Mouse (Mus musculus): ENCODE data around the gene Tmem63c. TPM values are rescaled to one million over a fixed set of nuclear protein-coding genes. Genes with fewer than 3 reads are reported as not detected.

Tmem63c gene
- polyA plus RNA-seq, 1 experiment from 2014 or later = 7.0 TPM

DNA sequence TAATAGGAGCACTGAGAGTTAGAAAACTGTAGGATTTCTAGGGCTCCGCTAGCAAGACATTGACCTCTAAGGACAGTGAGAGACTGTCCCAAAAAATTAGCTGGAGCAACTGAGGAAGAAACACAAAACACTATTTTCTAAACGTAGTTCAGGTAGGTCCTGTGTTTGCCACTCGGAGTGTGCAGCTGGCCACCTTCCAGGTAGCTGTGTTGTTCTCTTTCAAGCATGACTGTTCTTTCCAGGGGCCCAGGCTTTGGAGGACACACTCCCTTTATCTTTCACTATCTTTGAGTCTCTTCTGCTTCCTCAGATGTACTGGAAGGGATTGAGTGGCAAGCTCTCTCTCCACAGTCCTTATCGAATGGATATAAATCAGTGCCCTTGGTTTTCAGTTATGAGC is 82.3 kb downstream of the Tmem63c start:
- Histone ChIP-seq H3K4me1 (peaks cover 9% of the 10 kb centered on the region), H3K9me3 (no peaks in the 10 kb centered on the region), H3K9ac (replicated peaks) (no peak overlapping the region), H3K36me3 (no peaks in the 10 kb centered on the region), H3K4me2 (replicated peaks) (no peak overlapping the region), H3K4me3 (no peak overlapping the region), H3K27ac (replicated peaks) (no peak overlapping the region), H3K27me3 (peaks cover 18% of the 10 kb centered on the region; the same call in 1 of the 2 replicates)
- 91% methylated on average over 4 of the region's 4 CpGs for WGBS
- ATAC-seq (replicated peaks) = no peak

DNA sequence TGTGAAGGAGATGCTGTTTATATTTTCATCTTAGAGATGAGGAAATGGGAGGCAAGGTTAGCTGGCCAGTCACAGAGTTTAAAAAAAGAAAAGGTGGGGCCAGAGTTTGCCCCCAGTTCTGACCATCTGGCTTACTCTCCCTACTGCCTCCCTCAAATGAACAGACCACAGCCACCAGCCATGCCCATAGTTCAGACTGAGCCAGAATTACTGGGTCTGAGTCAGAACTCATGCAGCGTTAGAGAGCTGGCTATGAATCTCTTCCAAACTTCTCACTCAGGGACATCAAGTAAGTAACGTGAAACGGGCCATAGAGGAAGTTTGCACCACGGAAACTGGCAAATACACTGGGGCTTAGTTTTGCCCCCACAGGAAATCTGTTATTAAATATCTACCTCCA is 83.7 kb downstream of the Tmem63c start:
- H3K9ac ChIP-seq (replicated peaks) = no peak overlapping the region

DNA sequence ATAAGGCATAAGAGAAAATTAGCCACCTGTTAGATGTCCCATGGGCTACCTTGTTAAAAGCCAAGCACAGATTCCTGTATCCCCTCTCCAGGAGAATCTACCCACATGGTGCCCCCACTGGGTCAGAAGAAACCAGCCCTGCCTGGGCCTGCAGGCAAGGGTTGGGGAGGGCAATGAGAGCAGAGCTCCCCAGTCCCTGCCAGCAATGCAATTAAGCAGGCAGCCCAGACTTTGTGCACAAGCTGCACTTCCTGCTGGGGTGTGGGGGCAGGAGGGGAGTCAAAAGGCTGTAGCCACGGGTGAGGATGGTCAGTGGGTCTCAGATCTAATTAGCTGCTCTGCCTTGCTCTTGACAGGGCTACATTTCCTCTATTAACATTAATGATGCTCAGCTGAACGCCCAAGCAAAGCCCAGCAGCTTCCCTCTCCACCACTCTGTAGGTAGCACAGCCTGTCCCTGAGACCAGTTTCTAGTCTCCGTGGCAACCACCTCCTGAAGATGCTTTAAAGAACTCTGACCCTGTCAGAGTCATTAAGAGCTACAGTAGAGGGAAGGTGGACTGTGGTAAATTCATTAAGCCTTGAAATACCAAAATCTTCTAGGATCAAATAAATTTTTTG is 86.3 kb downstream of the Tmem63c start:
- H3K9ac ChIP-seq (replicated peaks) = no peak overlapping the region
- no peak overlapping the region for H3K4me2 ChIP-seq (replicated peaks)
- WGBS = 12% methylated on average over 3 of the region's 3 CpGs
- ATAC-seq (replicated peaks) = no peak
- H3K27ac ChIP-seq (replicated peaks) = no peak overlapping the region
- no peaks in the 10 kb centered on the region for H3K9me3 ChIP-seq
- peaks cover 6% of the 10 kb centered on the region; the same call in 1 of the 2 replicates for H3K27me3 ChIP-seq
- H3K4me3 ChIP-seq = no peak overlapping the region
- peaks cover 8% of the 10 kb centered on the region; the same call in 1 of the 2 replicates for H3K36me3 ChIP-seq
- H3K4me1 ChIP-seq = no peaks in the 10 kb centered on the region

More for the DNA sequence above, 83.7 kb downstream of the Tmem63c start:
- Histone ChIP-seq H3K4me2 (replicated peaks) (no peak overlapping the region), H3K4me1 (peaks cover 9% of the 10 kb centered on the region), H3K36me3 (no peaks in the 10 kb centered on the region; the same call in 1 of the 2 replicates), H3K27me3 (peaks cover 18% of the 10 kb centered on the region; the same call in 1 of the 2 replicates), H3K9me3 (no peaks in the 10 kb centered on the region), H3K4me3 (no peak overlapping the region), H3K27ac (replicated peaks) (no peak overlapping the region)
- 91% methylated on average over 4 of the region's 4 CpGs for whole genome bisulfite sequencing
- no peak for ATAC-seq (replicated peaks)

GRCm38 (mm10) chr12:87121918-87122589 is 100.9 kb downstream of the Tmem63c start:
- no peaks in the 10 kb centered on the region for H3K9me3 ChIP-seq
- no peaks in the 10 kb centered on the region for H3K4me1 ChIP-seq
- H3K9ac ChIP-seq (replicated peaks) = no peak overlapping the region
- H3K27ac ChIP-seq (replicated peaks) = no peak overlapping the region
- peaks cover 34% of the 10 kb centered on the region for H3K36me3 ChIP-seq
- 96% methylated on average over 4 of the region's 4 CpGs for WGBS
- no peaks in the 10 kb centered on the region for H3K27me3 ChIP-seq
- no peak for ATAC-seq (replicated peaks)
- H3K4me3 ChIP-seq = no peak overlapping the region
- no peak overlapping the region for H3K4me2 ChIP-seq (replicated peaks)

DNA sequence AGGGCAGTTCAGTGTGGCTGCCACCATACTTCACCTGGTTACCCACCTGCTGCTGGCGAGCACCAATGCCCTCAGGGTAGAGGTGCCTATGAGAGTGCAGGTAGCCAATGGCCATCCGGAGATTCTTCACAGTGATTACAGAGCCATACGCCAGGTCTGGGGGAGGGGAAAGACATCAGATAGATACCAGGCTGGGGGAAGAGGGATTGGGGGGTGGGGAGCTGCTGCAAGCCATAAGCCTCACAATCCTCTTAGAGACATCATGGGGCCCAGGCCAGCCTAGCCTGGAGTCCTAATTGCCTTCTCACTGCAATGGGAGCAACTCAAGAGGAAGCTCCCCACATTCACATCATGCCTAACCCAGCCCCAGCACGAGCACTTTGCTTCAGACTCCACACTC is 106.1 kb downstream of the Tmem63c start:
- Histone ChIP-seq H3K4me2 (replicated peaks) (no peak overlapping the region), H3K36me3 (peaks cover 30% of the 10 kb centered on the region; the same call in 1 of the 2 replicates), H3K4me3 (no peak overlapping the region), H3K27me3 (no peaks in the 10 kb centered on the region), H3K9ac (replicated peaks) (no peak overlapping the region), H3K9me3 (no peaks in the 10 kb centered on the region), H3K27ac (replicated peaks) (no peak overlapping the region), H3K4me1 (no peaks in the 10 kb centered on the region)
- ATAC-seq (replicated peaks) = no peak
- 70% methylated on average over 4 of the region's 4 CpGs for WGBS

DNA sequence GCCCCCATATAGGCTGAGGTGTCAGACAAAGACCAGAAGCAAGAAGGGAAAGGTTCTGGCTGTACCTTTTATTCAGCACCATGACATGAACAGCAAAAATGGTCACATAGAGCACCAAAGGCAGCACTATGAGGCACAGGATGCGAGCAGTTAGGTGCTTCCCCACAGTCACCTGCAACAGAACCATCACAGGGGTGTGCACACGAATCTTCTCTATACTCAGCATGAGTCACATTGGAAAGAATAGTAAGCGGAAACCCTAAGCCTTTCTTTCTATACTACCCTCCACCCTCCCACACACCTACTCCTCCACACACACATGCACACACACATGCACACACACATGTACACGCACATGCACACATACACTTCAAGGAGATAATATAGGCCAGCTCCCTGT is 109.1 kb downstream of the Tmem63c start:
- H3K9ac ChIP-seq (replicated peaks) = no peak overlapping the region
- ATAC-seq (replicated peaks) = no peak
- H3K4me3 ChIP-seq = no peak overlapping the region
- no peak overlapping the region for H3K27ac ChIP-seq (replicated peaks)
- H3K36me3 ChIP-seq = peaks cover 15% of the 10 kb centered on the region; the same call in 1 of the 2 replicates
- H3K4me1 ChIP-seq = no peaks in the 10 kb centered on the region
- no peaks in the 10 kb centered on the region for H3K27me3 ChIP-seq
- H3K4me2 ChIP-seq (replicated peaks) = no peak overlapping the region
- WGBS = 89% methylated on average over 4 of the region's 4 CpGs
- H3K9me3 ChIP-seq = no peaks in the 10 kb centered on the region

DNA sequence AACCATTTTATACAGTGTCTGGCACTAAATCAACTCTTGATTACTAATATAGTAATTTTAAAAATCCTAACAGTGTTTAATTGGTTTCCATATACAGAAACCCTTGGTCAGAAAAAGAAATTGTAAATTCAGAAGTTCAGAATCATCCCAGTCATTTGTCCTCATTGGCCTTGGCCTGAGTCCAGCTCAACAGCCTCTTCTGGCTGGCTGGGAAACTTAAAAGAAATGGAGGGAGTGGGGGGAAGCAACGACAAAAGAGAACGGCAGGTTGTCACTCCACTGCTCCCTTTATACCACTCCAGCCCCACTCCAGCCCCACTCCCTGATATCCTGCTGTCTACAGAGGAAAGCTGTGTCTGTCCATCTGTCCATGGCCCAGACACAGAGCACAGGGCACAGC is 110.0 kb downstream of the Tmem63c start:
- Histone ChIP-seq H3K9ac (replicated peaks) (no peak overlapping the region), H3K27ac (replicated peaks) (no peak overlapping the region), H3K4me2 (replicated peaks) (no peak overlapping the region), H3K4me1 (no peaks in the 10 kb centered on the region), H3K9me3 (no peaks in the 10 kb centered on the region), H3K27me3 (no peaks in the 10 kb centered on the region), H3K36me3 (peaks cover 15% of the 10 kb centered on the region; the same call in 1 of the 2 replicates), H3K4me3 (no peak overlapping the region)
- 32% methylated on average over 2 of the region's 2 CpGs for WGBS
- ATAC-seq (replicated peaks) = no peak; the same call in 1 of the 2 replicates

DNA sequence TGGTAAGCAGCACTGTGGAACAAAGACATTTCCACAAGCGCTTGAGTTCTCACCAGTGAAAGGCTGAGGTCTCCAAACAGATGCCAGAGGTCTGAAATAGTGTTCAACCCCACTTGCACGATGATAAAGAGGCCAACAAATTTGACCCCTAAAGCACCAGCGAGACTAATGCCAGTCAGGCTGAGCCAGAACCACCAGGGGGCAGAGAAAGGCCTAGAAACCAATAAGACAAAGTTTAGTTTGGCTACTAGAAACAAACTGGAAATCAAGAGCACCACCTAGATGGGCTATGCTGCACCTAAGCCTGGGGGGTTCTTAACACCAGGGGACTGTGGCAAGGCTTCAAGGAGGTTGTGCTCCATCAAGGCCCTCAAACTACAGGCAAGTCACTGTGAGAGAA is 110.5 kb downstream of the Tmem63c start:
- WGBS = 50% methylated on average over 3 of the region's 3 CpGs
- ATAC-seq (replicated peaks) = no peak
- no peak overlapping the region for H3K9ac ChIP-seq (replicated peaks)

DNA sequence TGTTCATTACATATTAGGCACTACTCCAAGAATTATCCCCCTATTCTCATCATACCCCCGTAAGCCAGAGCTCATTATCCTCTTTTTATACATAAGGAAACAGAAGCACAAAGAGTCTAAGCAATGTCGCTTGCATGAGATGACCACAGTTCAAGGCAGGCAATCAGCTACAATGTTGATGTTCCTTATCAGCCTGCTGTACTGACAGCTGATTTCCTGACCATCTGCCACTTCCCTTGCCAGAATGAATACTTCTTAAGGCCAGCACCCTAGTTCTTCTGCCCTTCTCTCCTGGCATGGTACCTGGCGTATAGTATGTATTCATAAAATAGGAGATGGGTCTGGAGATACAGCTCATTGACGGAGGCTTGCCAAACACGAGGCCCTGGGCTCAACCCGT is 111.1 kb downstream of the Tmem63c start:
- Histone ChIP-seq H3K27ac (replicated peaks) (no peak overlapping the region), H3K4me1 (no peaks in the 10 kb centered on the region), H3K4me3 (no peak overlapping the region), H3K36me3 (peaks cover 12% of the 10 kb centered on the region; the same call in 1 of the 2 replicates), H3K4me2 (replicated peaks) (no peak overlapping the region), H3K9me3 (no peaks in the 10 kb centered on the region), H3K9ac (replicated peaks) (no peak overlapping the region), H3K27me3 (no peaks in the 10 kb centered on the region)
- no peak for ATAC-seq (replicated peaks)
- WGBS = 86% methylated on average over 6 of the region's 6 CpGs

More for the DNA sequence above, 110.5 kb downstream of the Tmem63c start:
- H3K4me3 ChIP-seq = no peak overlapping the region
- H3K27me3 ChIP-seq = no peaks in the 10 kb centered on the region
- no peak overlapping the region for H3K27ac ChIP-seq (replicated peaks)
- peaks cover 15% of the 10 kb centered on the region; the same call in 1 of the 2 replicates for H3K36me3 ChIP-seq
- no peaks in the 10 kb centered on the region for H3K9me3 ChIP-seq
- H3K4me2 ChIP-seq (replicated peaks) = no peak overlapping the region
- no peaks in the 10 kb centered on the region for H3K4me1 ChIP-seq

GRCm38 (mm10) chr12:87132784-87133183 is 111.6 kb downstream of the Tmem63c start:
- no peak overlapping the region for H3K27ac ChIP-seq (replicated peaks)
- H3K9ac ChIP-seq (replicated peaks) = no peak overlapping the region
- no peak overlapping the region for H3K4me3 ChIP-seq
- no peaks in the 10 kb centered on the region for H3K27me3 ChIP-seq
- H3K4me2 ChIP-seq (replicated peaks) = no peak overlapping the region
- peaks cover 12% of the 10 kb centered on the region; the same call in 1 of the 2 replicates for H3K36me3 ChIP-seq
- no peak for ATAC-seq (replicated peaks)
- 0 out of 2 replicates have a peak, but pooled peaks cover 1% of the 10 kb centered on the region for H3K4me1 ChIP-seq
- 96% methylated on average over 9 of the region's 9 CpGs for WGBS
- no peaks in the 10 kb centered on the region for H3K9me3 ChIP-seq

DNA sequence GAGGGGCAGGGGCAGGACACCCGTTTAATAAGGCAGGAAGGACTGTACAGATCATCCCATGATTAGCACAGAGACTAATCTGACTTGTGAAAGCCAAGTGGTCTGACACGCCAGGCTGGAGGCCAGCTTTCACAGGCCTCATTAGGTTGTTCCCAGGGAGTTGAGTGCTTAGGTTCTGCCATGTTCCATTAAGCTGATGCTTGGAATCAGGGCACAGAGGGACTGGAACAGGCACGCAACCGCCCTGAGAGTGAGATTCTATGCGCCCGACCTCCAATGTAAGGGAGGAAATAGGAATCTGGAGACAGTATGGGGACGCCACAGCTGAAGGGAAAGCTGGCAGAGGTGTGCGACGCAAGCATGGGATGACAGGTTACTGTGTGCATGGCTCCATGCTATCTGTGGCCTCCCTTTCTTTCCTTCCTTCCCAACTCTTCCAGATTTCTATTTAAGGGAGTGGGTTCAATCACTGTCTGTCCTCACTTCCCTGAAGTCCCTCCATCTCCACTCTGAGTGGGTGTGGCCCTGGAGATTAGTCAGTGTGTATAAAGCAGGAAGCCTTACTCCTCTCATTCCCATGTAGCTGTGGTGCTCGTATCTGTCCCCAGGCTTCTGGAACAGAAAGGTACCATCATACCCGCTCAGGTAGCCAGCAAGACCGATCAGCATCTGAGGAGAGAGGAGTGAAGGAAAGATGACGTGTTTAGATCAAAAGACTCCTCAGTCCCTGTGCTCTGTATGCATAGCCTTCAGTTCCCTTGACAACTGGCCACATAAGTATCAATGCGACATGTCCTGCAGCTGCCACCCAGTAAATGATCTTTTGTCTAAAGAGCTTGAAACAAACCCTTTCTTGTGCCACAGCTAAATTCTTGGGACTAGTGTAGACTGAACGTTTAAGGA is 116.5 kb downstream of the Tmem63c start:
- H3K4me2 ChIP-seq (replicated peaks) = no peak overlapping the region

DNA sequence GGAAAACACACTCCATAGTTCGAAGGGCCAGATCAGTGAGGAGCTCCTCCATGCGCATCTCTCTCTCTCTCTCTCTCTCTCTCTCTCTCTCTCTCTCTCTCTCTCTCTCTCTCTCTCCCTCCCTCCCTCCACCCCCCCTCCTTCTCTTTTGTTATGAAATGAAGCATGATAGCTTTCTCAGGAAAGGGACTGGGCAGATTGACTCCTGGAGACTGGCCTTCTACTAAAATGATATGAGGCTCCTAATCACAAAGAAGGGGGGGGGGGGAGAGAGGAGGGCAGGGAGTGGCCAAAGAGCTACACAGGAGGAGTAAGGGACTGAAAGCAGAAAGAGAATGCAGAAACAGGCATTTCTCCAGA is 117.2 kb downstream of the Tmem63c start:
- H3K4me1 ChIP-seq = 0 out of 2 replicates have a peak, but pooled peaks cover 4% of the 10 kb centered on the region
- no peak for ATAC-seq (replicated peaks)
- H3K4me3 ChIP-seq = no peak overlapping the region
- no peaks in the 10 kb centered on the region for H3K9me3 ChIP-seq
- H3K27me3 ChIP-seq = no peaks in the 10 kb centered on the region
- H3K9ac ChIP-seq (replicated peaks) = no peak overlapping the region
- peak overlapping the region; percentile 6 for H3K27ac ChIP-seq (replicated peaks)
- 21% methylated on average over 2 of the region's 2 CpGs for WGBS
- no peak overlapping the region for H3K4me2 ChIP-seq (replicated peaks)
- no peaks in the 10 kb centered on the region for H3K36me3 ChIP-seq

More for the DNA sequence above, 116.5 kb downstream of the Tmem63c start:
- 67% methylated on average over 15 of the region's 15 CpGs for WGBS
- H3K4me1 ChIP-seq = 0 out of 2 replicates have a peak, but pooled peaks cover 4% of the 10 kb centered on the region
- H3K9me3 ChIP-seq = no peaks in the 10 kb centered on the region
- H3K36me3 ChIP-seq = no peaks in the 10 kb centered on the region
- H3K27ac ChIP-seq (replicated peaks) = peak overlapping the region; percentile 6
- H3K9ac ChIP-seq (replicated peaks) = no peak overlapping the region
- H3K27me3 ChIP-seq = no peaks in the 10 kb centered on the region
- 0 out of 2 replicates have a peak, but pooled peaks have one; percentile 57 for ATAC-seq (replicated peaks)
- H3K4me3 ChIP-seq = no peak overlapping the region

Data from forebrain, embryonic 15.5 days (tissue).